Mouse (Mus musculus) kidney, adult 11 months (tissue): ENCODE results near the gene Nfkbie.

Experiments used
- DNase-seq: peaks from one replicate; pipeline ENCODE4 v3.0.0; 2022

Gene Nfkbie

GRCm38 (mm10) chr17:45544001-45544872 is 11.3 kb upstream of the Nfkbie start:
- DNase-seq = no peak

DNA sequence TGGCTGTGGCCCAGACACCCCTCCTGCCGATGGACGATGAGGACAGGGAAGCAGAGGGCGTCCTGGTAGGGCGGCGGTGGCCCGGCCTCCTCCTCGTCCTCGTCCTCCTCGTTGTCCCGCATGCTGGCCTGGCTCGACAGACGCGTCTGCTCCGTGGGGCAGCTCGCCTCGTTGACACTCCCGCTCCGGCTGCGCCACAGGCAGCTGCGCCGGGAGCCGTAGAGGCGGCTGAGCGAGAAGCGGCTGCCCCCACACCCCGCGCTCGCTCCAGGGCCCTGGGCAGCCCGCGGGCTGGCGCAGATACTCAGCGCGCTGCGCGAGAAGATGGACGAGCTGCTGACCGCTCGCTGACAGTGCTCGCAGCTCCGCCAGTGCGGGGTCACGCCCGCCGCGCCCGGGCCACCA is 10.6 kb upstream of the Nfkbie start:
- no peak for DNase-seq

GRCm38 (mm10) chr17:45545278-45545961 is 10.1 kb upstream of the Nfkbie start:
- no peak for DNase-seq

GRCm38 (mm10) chr17:45546941-45547340 is 8.6 kb upstream of the Nfkbie start:
- no peak for DNase-seq

- DNase-seq = no peak
Measured at GRCm38 (mm10) chr17:45547461-45548190, 7.9 kb upstream of the Nfkbie start.

- no peak for DNase-seq
Measured at GRCm38 (mm10) chr17:45548541-45549512, 6.7 kb upstream of the Nfkbie start.

GRCm38 (mm10) chr17:45549617-45550181 is 5.8 kb upstream of the Nfkbie start, which contains the start of gene Tmem151b:
Tmem151b (minus strand) TSS chr17:45549677.
- no peak for DNase-seq

- DNase-seq = no peak
Measured at GRCm38 (mm10) chr17:45550253-45550652, 5.2 kb upstream of the Nfkbie start.

DNA sequence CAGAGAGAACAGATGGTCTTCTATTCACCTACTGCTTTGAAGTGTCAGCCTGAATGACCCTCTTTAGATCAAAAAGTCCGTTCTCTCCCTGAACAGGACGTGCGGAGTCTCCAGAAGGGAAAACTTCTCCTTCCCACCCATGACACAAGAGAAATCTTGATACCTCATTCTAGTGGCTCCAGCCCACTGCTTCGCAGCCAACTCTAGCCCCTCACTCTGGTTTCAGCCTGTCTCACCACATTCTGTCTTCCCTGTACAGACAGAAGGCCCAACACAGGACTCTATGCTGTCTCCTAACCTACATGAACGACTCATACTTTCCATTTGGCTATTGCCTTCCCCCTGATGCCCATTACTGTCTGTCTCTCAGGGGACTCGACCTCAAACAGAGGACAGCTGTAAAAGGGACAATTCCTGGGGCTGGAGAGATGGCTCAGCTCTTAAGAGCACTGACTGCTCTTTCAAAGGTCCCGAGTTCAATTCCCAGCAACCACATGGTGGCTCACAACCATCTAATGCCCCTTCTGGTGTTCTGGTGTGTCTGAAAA is 4.2 kb upstream of the Nfkbie start:
- DNase-seq = no peak

DNA sequence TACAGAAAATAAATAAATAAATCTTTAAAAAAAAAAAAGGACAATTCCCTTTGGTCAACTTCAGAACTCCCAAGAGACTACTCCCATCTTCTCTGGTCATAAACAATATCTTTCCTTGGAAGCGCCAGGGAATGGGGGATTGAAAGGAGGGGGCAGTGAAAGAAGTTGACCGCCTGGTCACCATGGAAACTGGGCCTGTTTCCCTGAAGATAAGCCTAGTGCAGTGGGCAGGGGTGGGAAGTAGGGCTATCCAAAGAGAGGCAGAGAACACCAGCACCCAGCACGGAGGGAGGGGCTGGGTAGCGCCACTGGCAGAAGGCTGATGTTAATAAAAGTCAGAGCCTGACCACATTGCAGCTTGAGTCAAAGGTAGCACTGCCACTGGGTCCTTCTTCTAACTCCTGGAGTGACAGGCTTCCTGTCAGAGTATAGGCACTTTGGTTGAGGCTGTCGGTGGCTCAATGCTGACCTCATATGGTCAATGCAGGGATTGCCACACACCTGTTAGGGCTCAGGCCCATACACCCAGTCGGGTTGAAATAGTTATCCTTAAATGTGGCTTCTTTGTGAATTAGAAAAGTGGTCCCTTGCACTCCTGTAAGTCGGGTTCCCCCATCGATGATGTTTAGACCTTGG is 3.6 kb upstream of the Nfkbie start:
- DNase-seq = peak; percentile 76

DNA sequence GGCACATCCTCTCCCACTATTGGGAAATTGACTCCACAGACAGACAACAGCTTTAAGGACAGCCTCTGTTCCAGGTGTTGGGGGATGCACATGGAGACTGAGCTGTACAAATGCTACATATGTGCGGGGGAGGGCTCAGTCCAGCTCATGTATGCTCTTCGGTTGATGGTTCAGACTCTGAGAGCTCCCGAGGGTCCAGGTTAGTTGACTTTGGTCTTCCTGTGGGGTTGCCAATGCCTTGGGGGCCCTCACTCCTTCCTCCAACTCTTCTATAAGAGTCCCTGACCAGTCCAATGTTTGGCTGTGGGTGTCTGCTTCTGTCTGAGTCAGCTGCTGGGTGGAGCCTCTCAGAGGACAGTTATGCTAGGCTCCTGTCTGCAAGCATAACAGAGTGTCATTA is 2.4 kb upstream of the Nfkbie start:
- no peak for DNase-seq

- DNase-seq = no peak
Measured at GRCm38 (mm10) chr17:45554420-45554819, 1.1 kb upstream of the Nfkbie start.

DNA sequence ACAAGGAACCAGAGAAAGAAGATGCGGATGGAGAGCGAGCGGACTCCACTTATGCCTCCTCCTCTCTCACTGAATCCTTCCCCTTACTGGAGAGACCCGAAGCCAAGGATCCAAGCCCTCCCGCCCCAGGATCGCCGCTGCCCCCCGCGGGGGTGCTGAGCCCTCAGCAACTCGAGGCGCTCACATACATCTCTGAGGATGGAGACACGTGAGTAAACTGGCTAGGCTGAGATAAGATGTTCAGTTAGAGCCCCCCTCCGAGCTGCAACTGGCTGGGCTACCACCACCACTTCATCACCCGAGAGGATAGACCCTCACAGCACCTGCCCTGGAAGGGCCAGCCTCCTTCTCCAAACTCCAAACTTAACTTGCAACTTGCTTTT is 595 bp downstream of the Nfkbie start:
- DNase-seq = no peak

- DNase-seq = no peak
Measured at GRCm38 (mm10) chr17:45556514-45557245, 1.2 kb downstream of the Nfkbie start.

DNA sequence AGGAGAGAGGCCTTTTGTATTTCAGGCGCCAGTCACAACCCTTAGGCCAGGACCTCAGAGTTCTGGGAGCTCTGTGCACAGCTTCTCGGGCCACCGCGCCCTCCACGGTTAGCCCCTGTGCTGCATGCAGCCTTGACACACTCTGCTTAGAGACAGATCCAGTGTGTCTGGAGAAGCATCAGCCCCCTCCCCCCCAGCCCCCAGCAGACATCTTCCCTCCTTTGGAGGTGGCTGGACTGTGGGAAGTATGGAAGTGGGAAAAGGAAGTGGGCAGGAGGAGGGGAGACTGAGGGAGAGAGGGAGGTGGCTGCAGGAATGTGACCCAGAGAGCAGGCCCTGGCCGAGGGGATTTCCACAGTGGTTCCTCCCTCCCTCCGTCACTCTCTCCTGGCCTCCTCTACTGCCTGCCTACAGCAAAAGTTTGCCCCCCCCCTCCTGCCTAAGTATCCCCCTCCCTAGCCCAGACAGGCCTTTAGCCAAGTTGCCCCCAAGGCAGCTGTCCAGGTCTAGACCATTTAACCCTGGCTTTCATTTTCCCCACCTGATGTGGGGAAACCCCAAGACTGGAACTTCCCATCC is 1.8 kb downstream of the Nfkbie start:
- DNase-seq = no peak

DNA sequence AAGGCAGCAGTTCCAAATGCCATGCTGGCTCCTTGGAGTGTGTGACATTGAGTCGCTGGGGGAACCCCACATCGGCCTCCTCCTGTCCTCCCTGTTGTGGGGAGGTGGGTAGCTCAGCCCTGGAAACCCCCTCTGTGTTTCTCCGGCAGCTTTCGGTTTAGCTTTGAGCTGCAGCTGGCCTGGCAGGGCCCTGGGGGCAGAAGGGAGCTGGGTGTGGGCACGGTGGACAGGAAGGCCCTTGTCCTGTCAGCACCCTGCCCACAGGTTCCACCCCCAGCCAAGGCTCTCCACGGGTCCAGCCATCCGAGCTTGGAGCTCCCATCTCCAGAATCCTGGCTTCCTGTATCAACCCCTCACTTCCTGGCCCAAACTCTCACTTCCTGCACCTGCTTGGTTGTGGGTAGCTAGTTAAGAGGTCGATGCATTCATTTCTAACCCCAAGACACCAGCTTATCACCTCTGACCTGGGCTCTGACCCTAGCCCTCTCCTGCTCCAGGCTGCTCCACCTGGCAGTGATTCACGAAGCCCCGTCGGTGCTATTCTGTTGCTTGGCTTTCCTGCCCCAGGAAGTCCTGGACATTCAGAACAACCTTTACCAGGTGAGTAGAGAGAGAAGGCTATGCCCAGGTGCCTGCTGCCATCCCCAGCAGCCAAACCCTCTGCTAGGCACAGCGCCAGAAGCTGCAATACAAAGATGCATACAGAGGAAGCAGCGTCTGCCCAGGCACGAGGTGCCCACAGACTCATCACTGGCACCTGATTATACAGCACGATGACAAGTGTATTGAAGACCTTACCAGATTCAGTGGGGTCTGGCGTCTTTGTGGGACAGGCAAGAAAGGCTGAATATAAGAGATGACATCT is 2.7 kb downstream of the Nfkbie start:
- DNase-seq = no peak

- DNase-seq = no peak
Measured at GRCm38 (mm10) chr17:45559732-45560525, 4.4 kb downstream of the Nfkbie start.

DNA sequence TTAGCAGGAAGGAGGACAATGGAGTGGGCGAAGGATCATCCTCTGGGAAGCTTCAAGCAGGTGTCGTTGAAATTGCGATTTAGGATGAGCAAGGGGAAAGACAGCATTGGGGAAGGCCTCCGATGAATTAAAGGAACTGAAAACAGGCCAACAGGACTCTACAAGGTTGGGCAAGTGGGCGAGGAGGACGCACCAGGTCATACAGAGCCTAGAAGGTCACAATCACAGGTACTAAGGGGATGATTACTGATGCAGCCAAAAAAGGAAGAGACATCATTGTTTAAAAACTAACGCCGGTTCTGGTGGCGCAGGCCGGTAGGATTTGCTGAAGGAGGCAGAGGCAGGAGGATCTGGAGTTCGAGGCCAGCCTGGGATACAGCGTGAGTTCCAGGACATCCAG is 7.7 kb downstream of the Nfkbie start:
- DNase-seq = no peak
